ENCODE assay signal across 21 mouse cellular contexts in the genomic region with DNA sequence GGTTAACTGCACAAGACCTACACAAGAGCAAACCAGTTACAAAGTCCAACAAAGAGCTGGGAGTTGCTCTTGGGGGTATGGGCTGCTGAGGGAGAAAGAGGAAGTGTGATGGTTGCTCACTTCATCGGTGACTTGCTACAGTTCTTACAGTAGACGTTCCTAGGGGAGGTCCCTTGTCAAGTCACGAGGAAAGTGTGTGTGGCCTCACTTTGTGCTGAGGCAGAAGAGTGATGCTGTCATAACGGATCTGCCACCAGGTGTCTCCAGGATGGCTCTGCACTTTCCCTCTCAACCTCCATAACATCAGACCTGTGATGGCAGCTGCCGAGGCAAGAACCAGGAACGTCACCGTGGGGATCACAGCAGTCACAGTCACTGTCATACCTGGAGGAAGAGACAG. TPM values are rescaled to one million over a fixed set of nuclear protein-coding genes. Genes with fewer than 3 reads are reported as not detected.
A peak's percentile ranks its signal among the peaks of the same experiment; 100 is the strongest.
DNase-seq lines count a peak whose midpoint lies in the region; ATAC-seq and TF ChIP-seq lines count a peak whose summit lies in the region.
"Had no signal": no experiment of that assay in that cellular context is flagged by ENCODE, and none has a peak within 500 bp of the region (broad histone marks: within the 10 kb centered on the region; RNA-seq: fewer than 3 reads in every experiment).

No protein-coding gene starts in this region.

- no peaks in the 10 kb centered on the region for H3K36me3 ChIP-seq in forebrain, postnatal 0 days (ENCODE audit: insufficient read depth)
- H3K36me3 ChIP-seq in forebrain, embryonic 13.5 days (ENCODE audit: poor library complexity, severe bottlenecking), result no peaks in the 10 kb centered on the region
- no peaks in the 10 kb centered on the region for H3K36me3 ChIP-seq in liver, embryonic 14.5 days (replicated peaks; ENCODE audit: control insufficient read depth, insufficient read depth, low read depth)
- H3K36me3 ChIP-seq: heart, embryonic 15.5 days; hindbrain, embryonic 12.5 days had no signal

- DNase-seq in forebrain, postnatal 0 days, result no peak
- DNase-seq in liver, embryonic 14.5 days (ENCODE audit: low read depth in 3 of 3, low spot score in 3 of 3), result no peak
- DNase-seq in liver (no peak), A20 (ENCODE audit: low read depth, low spot score) (peak; percentile 74), adipocyte (ENCODE audit: low spot score) (no peak)
- DNase-seq in induced T-regulatory cell, adult 2 months (ENCODE audit: low read depth), result peak; percentile 19
- no peak for DNase-seq in kidney, postnatal 25 days
- DNase-seq: cerebellum, postnatal 25 days; kidney, adult 11 months; kidney, postnatal 4 days; layer of hippocampus, postnatal 36 days; lung, embryonic 14.5 days; retina, postnatal 1 day had no signal

- no peaks in the 10 kb centered on the region for H3K9me3 ChIP-seq in forebrain, postnatal 0 days (ENCODE audit: low read length)
- no peaks in the 10 kb centered on the region for H3K9me3 ChIP-seq in forebrain, embryonic 13.5 days (replicated peaks)
- no peaks in the 10 kb centered on the region for H3K9me3 ChIP-seq in liver, embryonic 14.5 days (ENCODE audit: control insufficient read depth, low read length)
- H3K9me3 ChIP-seq: heart, embryonic 15.5 days; hindbrain, embryonic 12.5 days had no signal

- ATAC-seq in forebrain, postnatal 0 days, result no peak
- ATAC-seq in forebrain, embryonic 13.5 days, result no peak
- no peak for ATAC-seq in liver, embryonic 14.5 days (ENCODE audit: insufficient read depth)

- peak; percentile 31; the same call in 1 of the 2 replicates for TF ChIP-seq CTCF in forebrain, postnatal 0 days (IDR thresholded peaks at IDR 0.05; ENCODE audit: low read depth)
- peak; percentile 52 for TF ChIP-seq CTCF in liver, embryonic 14.5 days (IDR thresholded peaks at IDR 0.05; ENCODE audit: low read depth)

- no peak overlapping the region for H3K4me2 ChIP-seq in forebrain, postnatal 0 days (ENCODE audit: low read depth)
- H3K4me2 ChIP-seq in forebrain, embryonic 13.5 days, result no peak overlapping the region
- H3K4me2 ChIP-seq in liver, embryonic 14.5 days (ENCODE audit: low read depth), result no peak overlapping the region
- H3K4me2 ChIP-seq: heart, embryonic 15.5 days; hindbrain, embryonic 12.5 days; lung, embryonic 14.5 days had no signal

- no peak for TF ChIP-seq EP300 in liver, embryonic 14.5 days (IDR thresholded peaks at IDR 0.05; ENCODE audit: low read depth)

- no peak overlapping the region for H3K4me3 ChIP-seq in forebrain, postnatal 0 days (ENCODE audit: low read depth, low read length)
- no peak overlapping the region for H3K4me3 ChIP-seq in forebrain, embryonic 13.5 days
- H3K4me3 ChIP-seq in liver, embryonic 14.5 days (ENCODE audit: insufficient read depth in 1 of 2, low read depth in 2 of 2, low read length in 2 of 2), result no peak overlapping the region
- H3K4me3 ChIP-seq: heart, embryonic 15.5 days; hindbrain, embryonic 12.5 days had no signal

- no peak overlapping the region for H3K9ac ChIP-seq in forebrain, postnatal 0 days
- no peak overlapping the region for H3K9ac ChIP-seq in forebrain, embryonic 13.5 days
- no peak overlapping the region for H3K9ac ChIP-seq in liver, embryonic 14.5 days (replicated peaks)
- H3K9ac ChIP-seq: heart, embryonic 15.5 days; hindbrain, embryonic 12.5 days; lung, embryonic 14.5 days had no signal

- no peaks in the 10 kb centered on the region for H3K27me3 ChIP-seq in forebrain, postnatal 0 days (ENCODE audit: insufficient read depth, low read length)
- H3K27me3 ChIP-seq in forebrain, embryonic 13.5 days, result no peaks in the 10 kb centered on the region
- H3K27me3 ChIP-seq in liver, embryonic 14.5 days (ENCODE audit: control insufficient read depth, insufficient read depth, low read length), result no peaks in the 10 kb centered on the region
- H3K27me3 ChIP-seq: hindbrain, embryonic 12.5 days had no signal

- H3K27ac ChIP-seq in forebrain, postnatal 0 days (ENCODE audit: low read depth, low read length), result no peak overlapping the region
- H3K27ac ChIP-seq in forebrain, embryonic 13.5 days, result no peak overlapping the region
- H3K27ac ChIP-seq in liver, embryonic 14.5 days, result no peak overlapping the region
- H3K27ac ChIP-seq: heart, embryonic 15.5 days; hindbrain, embryonic 12.5 days had no signal

- 80% methylated on average over 7 of the region's 7 CpGs for WGBS in forebrain, postnatal 0 days
- 86% methylated on average over 7 of the region's 7 CpGs for WGBS in forebrain, embryonic 13.5 days
- 58% methylated on average over 7 of the region's 7 CpGs for WGBS in liver, embryonic 14.5 days (ENCODE audit: insufficient replicate concordance)

- no peaks in the 10 kb centered on the region for H3K4me1 ChIP-seq in forebrain, postnatal 0 days (ENCODE audit: insufficient read depth)
- no peaks in the 10 kb centered on the region for H3K4me1 ChIP-seq in forebrain, embryonic 13.5 days
- 0 out of 4 replicates have a peak, but pooled peaks cover 0 to 3% of the 10 kb centered on the region in 2 experiments for H3K4me1 ChIP-seq in liver, embryonic 14.5 days (replicated peaks; ENCODE audit: control insufficient read depth in 2 of 2, insufficient read depth in 2 of 2, low read length in 1 of 2)

RNA-seq across cellular contexts. Expression of a gene that starts 13.9 kb away (rescaled TPM):
- 0.08 and 0.14 TPM in 2 replicates for total RNA-seq in forebrain, postnatal 0 days (2014; rRNA removed)
- polyA plus RNA-seq in forebrain, postnatal 0 days (2015; fragmentation: Nextera tagmentation; extraction: Ambion mirVana), result 0.22 and 0.31 TPM in 2 replicates
- polyA plus RNA-seq in forebrain, embryonic 13.5 days (2015; fragmentation: Nextera tagmentation; extraction: Ambion mirVana), result not detected in 2 replicates
- polyA plus RNA-seq in liver, embryonic 14.5 days (2012; rRNA removed), result 0.01 and 0.03 TPM in 2 replicates
- polyA plus RNA-seq in liver, embryonic 14.5 days (2014; fragmentation: Nextera tagmentation; extraction: Ambion mirVana), result not detected in 2 replicates
- total RNA-seq: megakaryocyte-erythroid progenitor cell, adult 5-6 weeks had no signal
- polyA plus RNA-seq: embryonic facial prominence, embryonic 11.5 days; heart, embryonic 15.5 days; hindbrain, embryonic 12.5 days; limb, embryonic 11.5 days; lung, embryonic 14.5 days had no signal

RNA-seq across cellular contexts. Expression of a gene that starts 24.6 kb away (rescaled TPM):
- total RNA-seq in forebrain, postnatal 0 days (2014; rRNA removed), result 15.9 and 22.7 TPM in 2 replicates
- 16.4 and 16.6 TPM in 2 replicates for polyA plus RNA-seq in forebrain, postnatal 0 days (2015; fragmentation: Nextera tagmentation; extraction: Ambion mirVana)
- 9.4 and 10.9 TPM in 2 replicates for polyA plus RNA-seq in forebrain, embryonic 13.5 days (2015; fragmentation: Nextera tagmentation; extraction: Ambion mirVana)
- 35.2 and 50.3 TPM in 2 replicates for polyA plus RNA-seq in liver, embryonic 14.5 days (2012; rRNA removed)
- polyA plus RNA-seq in liver, embryonic 14.5 days (2014; fragmentation: Nextera tagmentation; extraction: Ambion mirVana), result 117 and 126 TPM in 2 replicates

RNA-seq across cellular contexts. Expression of a gene that starts 46.6 kb away (rescaled TPM):
- 0.46 TPM in 1 of 2 replicates, not detected in the other for total RNA-seq in forebrain, postnatal 0 days (2014; rRNA removed)
- polyA plus RNA-seq in forebrain, postnatal 0 days (2015; fragmentation: Nextera tagmentation; extraction: Ambion mirVana), result 0.16 and 0.20 TPM in 2 replicates
- 0.13 TPM in 1 of 2 replicates, not detected in the other for polyA plus RNA-seq in forebrain, embryonic 13.5 days (2015; fragmentation: Nextera tagmentation; extraction: Ambion mirVana)
- 0.01 and 0.08 TPM in 2 replicates for polyA plus RNA-seq in liver, embryonic 14.5 days (2012; rRNA removed)
- polyA plus RNA-seq in liver, embryonic 14.5 days (2014; fragmentation: Nextera tagmentation; extraction: Ambion mirVana), result 0.23 TPM in 1 of 2 replicates, not detected in the other
- total RNA-seq: layer of hippocampus, postnatal 36 days; megakaryocyte-erythroid progenitor cell, adult 5-6 weeks had no signal
- polyA plus RNA-seq: C2C12; embryonic facial prominence, embryonic 11.5 days; heart, embryonic 15.5 days; limb, embryonic 11.5 days; lung, embryonic 14.5 days; neural tube, embryonic 14.5 days had no signal

Comparison
In these comparisons a context has a peak if more than half of its experiments do, and no peak if none do; other contexts are left out.
1. DNase-seq: peak in A20 (single experiment) and induced T-regulatory cell, adult 2 months (single experiment); none in forebrain, postnatal 0 days (single experiment), liver, embryonic 14.5 days (0 of 3), liver (single experiment), adipocyte (single experiment) and kidney, postnatal 25 days (0 of 2).